Mouse (Mus musculus) c-Kit-positive CD71-positive TER-119-positive erythroid progenitor cells, embryonic 14.5 days (primary cell): ENCODE measurements around the gene Gmds.

Experiments used
- DNase-seq: peaks from one replicate; pipeline ENCODE4 v3.0.0-alpha.2; 2013; ENCODE audit warnings: low spot score

Gmds gene

DNA sequence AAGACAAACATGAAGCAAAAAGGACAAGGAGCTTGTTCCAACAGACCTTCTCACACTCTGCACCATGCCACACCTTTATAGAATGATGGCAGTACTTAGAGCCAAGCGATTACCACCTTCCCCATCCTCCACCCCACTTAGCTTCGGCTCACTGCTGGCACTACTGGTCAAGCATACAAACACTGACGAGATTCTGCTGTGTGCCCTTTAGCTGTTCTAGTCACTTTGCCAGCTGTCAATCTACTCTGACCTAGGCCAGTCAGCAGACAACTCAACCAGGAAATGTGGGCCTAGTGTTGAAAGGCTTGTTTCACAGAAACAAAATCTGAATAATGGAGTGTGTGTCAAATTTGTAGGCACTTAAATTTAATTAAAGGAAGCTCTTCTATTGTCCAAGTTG lies 464.1 kb downstream of the Gmds start:
- DNase-seq, result no peak

DNA sequence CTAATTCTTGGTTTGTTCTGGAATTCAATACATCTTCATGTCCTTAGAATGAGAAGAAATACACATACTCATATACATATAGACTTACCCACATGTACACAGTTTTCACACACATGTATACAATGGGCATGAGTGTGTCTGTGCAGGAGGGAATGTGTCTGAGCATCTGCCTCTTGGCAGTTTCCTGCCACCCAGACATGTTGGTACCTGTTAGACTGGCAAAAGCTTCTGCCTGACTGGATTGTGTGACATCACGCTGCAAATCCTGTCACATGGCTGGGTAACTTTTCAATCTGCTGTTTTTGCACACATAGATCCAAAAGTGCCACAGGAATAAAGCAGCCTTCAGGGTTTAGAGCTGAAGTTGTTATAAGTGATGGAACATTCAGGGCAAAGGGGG lies 465.3 kb downstream of the Gmds start:
- DNase-seq, result no peak

DNA sequence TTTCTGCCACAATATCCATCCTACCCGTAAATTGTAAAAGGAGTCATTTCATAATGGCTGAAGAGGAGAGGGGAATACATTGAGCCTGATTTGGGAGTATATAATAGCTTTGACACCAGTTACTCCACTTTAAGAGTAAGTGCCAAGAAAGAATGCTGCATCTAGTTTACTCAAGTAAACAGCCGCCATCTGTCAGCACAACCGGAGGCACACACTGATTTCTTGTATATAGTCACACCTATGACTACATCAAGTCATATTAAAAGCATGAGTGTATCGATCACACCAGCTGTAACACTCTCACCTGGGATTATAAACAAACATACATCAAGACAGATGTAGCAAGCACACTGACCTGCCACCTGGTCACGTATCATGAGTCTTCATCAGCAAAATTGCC lies 473.8 kb downstream of the Gmds start:
- DNase-seq, result no peak

DNA sequence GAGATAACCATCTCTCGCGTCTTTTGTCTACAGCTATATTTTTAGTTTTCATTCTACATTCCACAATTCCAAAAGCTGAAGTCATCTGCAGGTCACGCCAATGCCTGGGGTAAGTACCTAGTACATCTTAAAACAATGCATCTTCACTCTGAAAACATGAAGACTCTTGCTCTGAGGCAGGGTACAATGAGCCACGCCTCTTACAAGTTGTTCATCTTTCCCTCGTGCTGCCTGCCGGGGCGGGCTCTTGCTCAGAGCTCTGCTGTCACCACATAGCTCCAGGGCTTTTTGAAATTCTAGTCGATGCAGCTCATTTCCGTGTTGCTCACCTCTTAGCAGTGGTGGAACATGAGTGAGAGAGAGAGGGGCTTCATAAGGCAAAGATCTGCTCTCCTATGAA lies 475.1 kb downstream of the Gmds start:
- DNase-seq, result no peak

DNA sequence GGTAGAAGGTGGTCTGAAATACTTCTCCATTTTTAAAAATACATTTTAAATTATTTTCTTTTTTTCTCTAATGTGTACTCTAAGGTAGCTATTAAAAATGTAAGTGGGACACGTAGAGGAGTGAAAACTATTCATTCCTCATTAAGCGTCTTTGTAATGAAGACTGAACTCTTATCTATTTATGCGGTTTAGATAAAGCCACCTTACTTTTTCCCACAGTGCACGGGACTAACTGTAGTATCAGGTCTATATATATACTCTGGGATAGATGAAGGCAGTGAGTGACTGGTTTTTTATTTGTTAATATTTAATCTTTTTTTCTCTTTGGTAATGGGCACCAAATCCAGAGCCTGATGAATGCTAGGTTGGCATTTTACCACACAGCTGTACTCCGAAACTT lies 478.3 kb downstream of the Gmds start:
- DNase-seq, result no peak

DNA sequence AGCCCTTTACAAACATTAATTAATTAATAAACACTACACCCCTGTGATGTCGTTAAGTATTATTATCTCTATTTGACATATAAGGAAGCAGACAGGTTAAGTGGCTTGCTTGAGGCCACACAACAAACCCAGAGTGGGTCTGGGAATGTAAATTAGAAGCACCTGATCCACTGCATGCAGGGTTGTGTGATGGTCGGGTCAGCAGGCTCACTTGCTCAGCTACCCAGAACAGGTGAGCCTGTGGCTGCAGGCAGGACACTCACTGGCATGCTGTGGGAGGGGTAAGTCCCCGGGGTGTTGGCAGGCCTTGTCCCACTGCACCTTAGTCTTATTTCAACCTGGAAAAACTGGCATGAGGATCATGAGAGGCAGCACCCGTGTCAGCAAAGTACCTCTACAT lies 484.5 kb downstream of the Gmds start:
- no peak for DNase-seq

DNA sequence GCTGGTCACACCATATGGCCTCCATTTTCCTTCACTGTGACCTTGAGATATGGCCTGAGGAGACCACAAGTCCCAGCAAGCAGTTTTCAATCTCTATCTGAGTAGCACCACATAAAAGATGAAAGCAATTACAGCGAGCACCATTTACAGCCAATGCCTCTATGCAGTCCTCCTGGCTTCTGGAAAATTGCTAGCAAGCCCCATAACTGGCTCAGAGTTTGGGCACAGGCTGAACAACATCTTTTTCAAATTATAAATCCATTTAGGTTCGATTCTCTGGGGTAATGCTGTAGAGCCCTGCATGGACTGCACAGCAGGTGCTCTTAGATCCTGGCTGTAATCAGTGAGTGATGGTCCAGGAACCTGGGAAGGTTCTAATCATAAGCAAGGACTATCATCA lies 485.0 kb downstream of the Gmds start:
- DNase-seq, result no peak

DNA sequence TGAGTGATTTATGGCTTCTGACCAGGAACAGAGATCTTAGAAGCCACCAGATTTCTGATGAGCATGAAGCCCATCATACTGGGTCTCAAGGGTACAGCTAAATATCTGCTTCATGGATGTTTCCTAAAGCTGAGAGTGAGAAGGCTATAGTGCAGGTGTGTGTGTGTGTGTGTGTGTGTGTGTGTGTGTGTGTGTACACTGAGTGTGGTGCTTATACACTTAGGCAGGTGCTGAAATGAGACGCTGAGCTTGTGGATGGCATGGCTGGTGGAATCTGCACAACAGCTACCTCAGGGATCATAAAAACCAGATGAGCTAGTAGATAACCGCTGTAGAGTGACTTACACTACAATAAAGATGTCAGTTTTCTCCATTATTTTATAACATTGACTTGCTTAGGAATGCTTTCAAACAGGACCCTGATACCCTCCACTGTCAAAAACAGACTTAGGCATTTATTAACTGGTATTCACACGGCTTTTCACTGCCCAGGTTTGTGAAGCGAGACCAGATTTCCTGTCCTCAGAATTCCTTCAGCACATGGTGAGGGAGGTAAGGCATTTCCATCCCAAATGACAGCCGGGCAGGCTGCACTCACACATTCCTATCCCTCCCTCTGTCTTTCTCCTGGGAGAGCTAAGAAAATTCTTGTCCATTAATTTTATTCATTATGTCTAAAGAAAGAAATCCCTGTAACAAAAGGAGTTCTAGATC lies 489.1 kb downstream of the Gmds start:
- DNase-seq, result no peak

DNA sequence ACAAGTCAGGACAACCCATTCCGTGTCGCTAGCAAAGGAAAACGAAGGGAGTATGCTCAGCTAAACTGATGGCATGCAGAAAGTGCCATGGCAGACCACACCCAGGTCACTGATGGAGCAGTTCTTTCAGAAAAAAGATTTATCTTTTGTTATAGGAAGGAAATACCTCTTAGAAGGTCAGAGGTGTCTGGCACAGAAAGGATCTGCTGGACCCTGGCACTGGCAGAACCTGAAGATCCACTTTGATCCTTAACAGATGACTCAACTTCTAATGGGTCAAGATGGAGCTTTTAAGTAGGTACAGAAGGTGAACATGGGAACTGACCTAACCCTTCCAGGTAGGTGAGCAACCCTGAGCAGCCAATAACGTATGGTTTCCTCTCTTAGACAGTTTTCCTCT lies 502.7 kb downstream of the Gmds start:
- DNase-seq, result no peak

DNA sequence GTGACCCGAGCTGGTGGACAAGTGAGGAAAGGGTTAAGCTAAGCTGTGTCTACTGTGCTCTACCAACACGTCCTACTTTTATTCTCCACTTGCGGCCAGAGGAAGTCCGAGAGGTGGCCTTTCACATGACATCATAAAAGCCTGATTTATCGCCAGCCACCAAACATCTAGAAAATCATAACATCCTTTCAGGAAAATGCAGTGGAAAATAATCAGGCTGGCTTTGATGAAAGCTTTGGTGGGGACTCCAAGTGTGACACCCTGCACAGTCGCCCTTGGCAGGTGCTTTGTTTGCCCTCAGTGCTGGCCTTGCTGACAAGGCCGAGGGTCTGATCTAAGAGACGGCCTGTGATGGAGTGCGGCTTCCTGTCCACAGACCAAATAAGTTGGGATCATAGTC lies 508.2 kb downstream of the Gmds start:
- no peak for DNase-seq

DNA sequence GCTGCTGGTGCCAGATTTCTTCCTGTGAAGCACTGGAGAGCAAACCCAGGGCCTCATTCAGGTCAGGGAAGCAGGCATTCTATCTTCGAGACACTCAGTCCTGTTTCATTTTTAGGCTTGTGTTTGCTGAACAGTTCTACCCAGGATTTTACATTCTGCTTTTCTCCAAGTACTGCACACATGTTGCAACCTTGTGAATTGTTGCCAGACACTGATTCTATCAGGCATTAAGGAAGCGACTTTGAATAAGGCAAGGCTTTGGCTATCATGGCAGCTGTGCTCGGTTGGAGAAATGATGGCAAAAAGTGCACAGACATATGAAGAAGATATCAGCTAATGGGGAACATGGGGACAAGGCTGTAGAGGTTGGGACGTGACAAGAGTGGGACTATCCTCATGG lies 510.1 kb downstream of the Gmds start:
- DNase-seq, result no peak

DNA sequence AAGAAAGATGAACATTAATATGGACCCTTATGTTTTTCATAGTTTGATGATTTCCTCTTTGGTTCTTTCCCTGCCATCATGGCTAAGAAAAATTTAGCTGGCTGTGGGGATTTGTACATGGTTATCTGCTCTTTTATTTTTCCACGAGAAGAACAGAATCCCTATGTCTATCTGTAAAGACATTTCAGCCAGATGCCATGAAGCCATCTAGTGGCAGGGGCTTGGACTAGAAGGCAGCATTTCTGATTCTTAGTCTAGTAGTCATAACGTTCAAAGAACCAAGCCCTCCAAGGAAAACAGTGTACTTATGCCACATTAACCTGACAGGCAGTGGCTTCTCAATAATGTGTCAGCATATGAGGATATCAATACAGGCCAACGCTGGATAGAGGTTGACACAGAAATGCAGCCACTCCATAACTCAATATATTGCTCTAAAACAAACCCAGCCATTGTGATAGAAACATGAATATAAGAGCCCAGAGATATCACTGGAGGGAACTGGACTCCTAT lies 510.7 kb downstream of the Gmds start:
- no peak for DNase-seq

DNA sequence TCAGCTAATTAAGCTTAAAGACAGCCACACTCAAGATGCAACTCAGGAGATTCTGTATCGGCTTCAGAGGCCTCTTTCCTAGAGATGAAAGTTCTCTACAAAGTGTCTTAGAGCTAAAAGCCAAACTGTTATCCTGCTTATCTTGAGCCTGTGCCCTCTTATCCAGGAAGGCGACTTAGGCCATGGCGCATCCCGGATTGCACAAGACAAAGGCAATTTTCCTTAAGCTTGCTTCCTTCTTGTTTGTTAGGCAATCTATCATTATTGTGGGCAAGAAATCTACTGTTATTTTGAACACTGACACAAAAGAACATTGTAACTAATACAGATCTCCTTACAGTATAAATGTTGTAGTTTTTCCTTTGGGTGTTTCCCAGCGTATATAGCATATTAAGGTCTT lies 511.4 kb downstream of the Gmds start:
- no peak for DNase-seq

DNA sequence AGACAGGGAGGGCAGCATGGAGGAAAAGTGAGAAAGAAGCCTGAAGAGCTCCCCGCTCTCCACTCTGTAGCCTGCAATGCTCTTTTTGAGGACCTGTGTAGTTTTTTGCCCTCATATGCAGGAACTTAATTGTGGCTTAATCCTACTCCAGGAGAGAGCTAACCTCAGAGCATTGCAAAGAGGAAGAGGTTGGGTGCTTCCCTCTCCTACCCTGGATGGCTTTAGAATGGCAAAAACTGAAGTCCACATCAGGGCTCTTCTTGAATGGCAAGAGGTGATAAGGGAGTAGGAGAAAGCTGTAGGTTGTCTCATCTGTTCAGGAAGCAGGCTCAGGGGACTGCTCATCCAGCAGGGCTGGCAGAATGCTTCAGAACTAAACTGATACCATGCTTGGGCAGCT lies 513.4 kb downstream of the Gmds start:
- DNase-seq, result no peak

DNA sequence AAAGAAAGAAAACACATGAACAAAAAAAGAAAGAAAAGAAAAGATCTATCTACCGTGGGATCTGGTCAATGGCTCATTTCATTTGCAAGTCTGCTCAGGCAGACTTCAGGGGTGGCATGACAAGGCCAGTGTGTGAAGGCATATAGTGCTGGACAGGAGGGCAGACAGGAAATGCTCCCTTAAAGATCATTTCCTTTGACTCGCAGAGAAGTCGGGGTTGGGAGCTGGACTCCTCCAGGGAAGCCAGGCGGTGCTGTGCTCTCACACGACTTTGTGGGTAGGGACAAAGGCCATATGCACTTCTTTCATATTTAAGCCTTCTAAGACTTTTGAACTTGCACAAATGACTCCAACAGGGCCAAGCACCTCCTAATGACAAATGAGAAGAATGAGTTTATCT lies 515.2 kb downstream of the Gmds start:
- DNase-seq, result no peak

DNA sequence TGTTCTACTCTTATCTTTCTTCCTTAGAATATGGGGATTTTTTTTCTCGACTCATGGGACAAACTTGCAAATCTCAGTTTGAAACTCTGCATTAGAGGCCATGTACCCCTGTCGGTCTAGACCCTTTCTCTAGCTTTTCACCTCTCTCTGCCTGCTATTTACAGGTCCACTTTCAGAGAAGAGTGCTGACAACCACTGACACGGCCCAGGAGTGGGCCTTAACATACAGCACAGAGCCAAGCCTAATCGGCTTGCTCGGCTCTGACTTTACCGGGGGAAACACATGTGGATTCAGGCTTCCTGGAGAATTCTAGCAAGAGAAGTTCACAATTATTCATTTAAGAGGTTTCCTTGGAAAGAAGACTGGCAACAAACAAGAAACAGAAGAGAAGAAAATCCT lies 517.5 kb downstream of the Gmds start:
- no peak for DNase-seq

DNA sequence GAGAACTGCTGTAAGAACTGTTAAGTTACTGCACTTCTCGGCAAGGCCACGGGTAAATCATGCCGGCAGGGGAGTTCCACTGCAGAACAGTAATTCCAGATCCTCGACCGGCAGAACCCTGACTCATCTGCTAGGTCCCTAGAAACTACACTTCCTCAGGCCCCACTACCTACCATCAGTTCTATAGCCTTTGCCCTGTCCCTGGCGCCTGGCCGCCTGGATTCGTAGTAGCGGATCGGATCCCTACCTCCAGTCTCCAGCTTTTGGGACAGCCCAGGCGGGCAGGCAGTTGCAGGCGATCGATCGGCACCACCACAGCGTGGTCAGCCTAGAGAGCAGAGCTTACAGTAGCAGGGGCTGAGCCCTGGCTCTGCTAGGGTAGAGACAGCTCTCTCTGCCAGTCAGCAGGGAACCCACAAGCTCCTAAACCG lies 517.9 kb downstream of the Gmds start:
- no peak for DNase-seq

DNA sequence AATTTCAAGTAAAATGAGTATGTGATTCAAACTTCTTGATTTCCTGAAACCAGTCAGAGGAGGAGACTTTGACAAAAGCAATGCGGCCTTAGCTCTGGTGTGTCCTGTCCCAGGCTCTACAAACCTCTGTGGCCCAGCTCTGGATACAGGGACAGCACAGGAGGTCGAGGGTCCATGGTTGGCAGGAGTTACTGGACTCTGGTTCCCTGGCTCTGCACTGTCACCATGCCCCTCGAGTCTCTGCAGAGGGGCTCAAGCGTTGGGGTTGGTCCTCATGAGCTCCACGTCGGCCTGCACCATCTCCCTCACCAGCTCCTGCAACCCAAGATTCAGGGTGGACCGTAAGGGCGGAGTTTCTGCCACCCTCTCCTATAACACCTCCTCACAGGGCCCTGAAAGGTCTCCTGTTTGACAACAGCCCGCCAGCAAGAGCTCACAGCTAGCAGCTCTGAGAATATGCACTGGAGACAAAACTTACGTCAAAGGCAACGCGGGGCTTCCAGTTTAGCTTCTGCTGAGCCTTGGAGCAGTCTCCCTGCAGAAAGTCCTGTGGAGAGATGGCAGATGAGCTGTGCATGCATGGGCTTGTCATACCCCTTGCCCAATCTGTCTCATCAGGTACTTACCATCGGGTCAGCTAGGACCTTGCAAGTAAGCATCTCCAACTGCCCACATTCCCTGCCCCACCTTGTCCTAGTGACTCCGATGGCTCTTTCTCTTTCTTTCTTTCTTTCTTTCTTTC lies 518.7 kb downstream of the Gmds start:
- no peak for DNase-seq

DNA sequence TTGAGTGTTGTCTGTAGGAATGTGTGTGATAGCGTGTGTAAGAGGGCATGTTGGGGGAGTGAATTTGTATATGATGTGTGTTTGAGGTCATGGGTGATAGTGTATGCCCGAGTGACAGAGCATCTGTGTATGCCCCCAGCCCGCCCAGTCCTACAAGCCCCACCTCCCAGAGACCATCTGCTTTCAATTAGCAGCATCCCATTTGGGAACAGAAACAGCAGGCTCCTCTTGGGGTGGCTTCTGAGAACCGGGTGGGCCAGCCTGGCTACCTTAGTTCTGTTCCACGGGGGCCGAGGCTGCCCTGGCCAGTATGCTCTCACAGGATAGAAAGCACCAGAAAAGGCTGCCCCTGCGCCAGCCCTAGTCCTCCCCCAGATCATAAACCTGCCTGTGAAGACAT lies 520.2 kb downstream of the Gmds start:
- DNase-seq, result no peak

DNA sequence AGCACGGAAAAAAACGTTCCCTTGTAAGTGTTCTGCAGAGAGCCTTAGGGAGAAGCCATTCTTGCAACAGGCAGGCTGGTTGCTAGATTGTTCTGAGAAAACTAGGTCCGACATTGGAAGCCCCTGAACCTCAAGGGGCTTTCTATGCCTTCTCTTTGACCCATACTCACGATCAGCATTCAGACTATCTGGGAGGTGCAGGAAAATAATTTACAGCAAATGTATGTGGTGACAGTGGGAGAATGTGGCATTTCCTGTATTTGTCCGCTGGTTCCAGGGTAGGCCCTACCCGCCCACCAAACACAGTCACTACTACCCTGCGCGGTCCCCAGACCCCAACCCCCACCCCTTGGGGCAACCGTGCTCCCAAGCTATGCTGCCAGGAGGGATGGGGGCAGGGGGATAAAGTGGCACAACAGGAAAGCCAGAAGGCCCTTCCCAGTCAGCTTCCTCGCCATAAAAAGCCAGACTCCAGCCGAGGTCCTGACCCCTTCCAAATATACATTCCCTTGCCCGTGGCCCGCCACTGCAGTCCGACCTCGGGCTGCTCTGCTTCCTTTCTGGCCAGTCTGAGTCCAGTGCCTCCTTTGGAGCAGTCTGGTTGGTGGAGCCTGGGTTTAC lies 523.0 kb downstream of the Gmds start:
- DNase-seq, result no peak

DNA sequence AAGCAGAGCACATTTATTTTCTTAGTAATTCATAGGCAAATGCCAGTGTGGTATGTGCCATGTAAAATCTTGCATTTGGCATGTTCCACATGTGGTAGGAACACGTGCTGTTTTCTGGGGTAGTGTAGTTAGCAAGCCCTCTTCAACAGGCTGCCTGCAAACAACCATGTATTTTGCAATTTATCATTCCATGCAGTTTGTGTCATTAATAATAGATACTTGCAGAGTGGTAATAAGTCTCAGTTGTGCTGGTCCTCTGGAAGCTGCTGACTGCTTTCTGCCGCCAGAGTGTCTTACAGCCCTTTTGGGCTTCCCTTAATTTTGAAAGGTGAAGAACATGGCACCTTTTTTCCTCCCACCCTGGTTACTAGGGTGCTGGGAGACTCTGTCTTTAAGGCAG lies 525.8 kb downstream of the Gmds start:
- DNase-seq, result no peak

DNA sequence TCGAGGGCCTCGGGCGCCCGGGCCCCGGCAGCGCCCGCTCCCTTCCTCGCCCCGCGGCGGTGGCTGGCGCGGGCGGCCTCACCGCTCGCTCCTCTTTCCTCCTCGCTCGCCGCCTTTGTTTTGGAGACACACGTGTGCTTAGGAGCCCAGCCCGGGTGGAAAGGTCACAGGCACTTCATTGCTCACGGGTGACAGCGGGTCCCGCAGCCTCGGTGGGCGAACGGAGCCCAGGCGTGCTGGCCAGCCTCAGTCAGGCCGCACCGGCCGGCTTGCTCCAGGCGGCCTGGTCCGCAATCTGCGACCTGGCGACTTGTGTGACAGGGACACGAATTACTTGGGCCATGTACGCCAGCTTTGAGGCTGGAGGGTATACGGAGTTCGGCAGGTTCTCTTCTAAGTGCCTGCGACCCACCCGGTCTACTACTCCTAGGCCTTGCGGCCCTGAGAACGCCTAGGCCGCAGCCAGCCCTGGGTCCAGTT lies 527.0 kb downstream of the Gmds start:
- DNase-seq, result no peak
